Mouse (Mus musculus): Measurements from ENCODE around the gene Ccn2. TPM values are rescaled to one million over a fixed set of nuclear protein-coding genes. Genes with fewer than 3 reads are reported as not detected.
A peak's percentile ranks its signal among the peaks of the same experiment; 100 is the strongest.
"Not testable (repeated sequence)": the region's sequence is repeated elsewhere in the genome, so short reads cannot be mapped to it uniquely, and the experiment has no call there.

The Ccn2 gene
- polyA plus RNA-seq, 1 experiment from 2014 or later: 34.3 TPM

- not testable (repeated sequence) for H3K9me3 ChIP-seq (replicated peaks; ENCODE audit: control insufficient read depth, low read length); H3K27ac ChIP-seq (ENCODE audit: low read length); H3K27me3 ChIP-seq (ENCODE audit: control insufficient read depth, insufficient read depth, low read length); H3K4me2 ChIP-seq (ENCODE audit: low read depth, low read length); H3K4me3 ChIP-seq (ENCODE audit: low read length); ATAC-seq (replicated peaks; ENCODE audit: extremely low read depth, insufficient read depth, low FRiP score); H3K4me1 ChIP-seq (ENCODE audit: control insufficient read depth, insufficient read depth, low read length); H3K36me3 ChIP-seq (ENCODE audit: control insufficient read depth, insufficient read depth); H3K9ac ChIP-seq (ENCODE audit: low read length)
- WGBS: 89% methylated on average over 1 of the region's 1 CpGs
Observed at GRCm38 (mm10) chr10:24616572-24616971, 21.3 kb downstream of the Ccn2 start.

- H3K36me3 ChIP-seq (ENCODE audit: control insufficient read depth, insufficient read depth): no peaks in the 10 kb centered on the region
- WGBS: 31% methylated on average over 9 of the region's 9 CpGs
- H3K27ac ChIP-seq (ENCODE audit: low read length): no peak overlapping the region
- no peak for ATAC-seq (replicated peaks; ENCODE audit: extremely low read depth, insufficient read depth, low FRiP score)
- no peaks in the 10 kb centered on the region; the same call in 1 of the 2 replicates for H3K4me1 ChIP-seq (ENCODE audit: control insufficient read depth, insufficient read depth, low read length)
- H3K4me3 ChIP-seq (ENCODE audit: low read length): no peak overlapping the region
- no peak overlapping the region for H3K4me2 ChIP-seq (ENCODE audit: low read depth, low read length)
- 0 out of 2 replicates have a peak, but pooled peaks cover 2% of the 10 kb centered on the region for H3K27me3 ChIP-seq (ENCODE audit: control insufficient read depth, insufficient read depth, low read length)
- no peak overlapping the region for H3K9ac ChIP-seq (ENCODE audit: low read length)
- no peaks in the 10 kb centered on the region for H3K9me3 ChIP-seq (replicated peaks; ENCODE audit: control insufficient read depth, low read length)
Observed at GRCm38 (mm10) chr10:24621572-24621971, 26.3 kb downstream of the Ccn2 start.

- 30% methylated on average over 7 of the region's 7 CpGs for WGBS
- Histone ChIP-seq H3K4me3 (ENCODE audit: low read length) (no peak overlapping the region), H3K27ac (ENCODE audit: low read length) (no peak overlapping the region), H3K9me3 (replicated peaks; ENCODE audit: control insufficient read depth, low read length) (no peaks in the 10 kb centered on the region), H3K4me2 (ENCODE audit: low read depth, low read length) (no peak overlapping the region), H3K36me3 (ENCODE audit: control insufficient read depth, insufficient read depth) (no peaks in the 10 kb centered on the region), H3K9ac (ENCODE audit: low read length) (no peak overlapping the region), H3K27me3 (ENCODE audit: control insufficient read depth, insufficient read depth, low read length) (0 out of 2 replicates have a peak, but pooled peaks cover 2% of the 10 kb centered on the region), H3K4me1 (ENCODE audit: control insufficient read depth, insufficient read depth, low read length) (no peaks in the 10 kb centered on the region; the same call in 1 of the 2 replicates)
- ATAC-seq (replicated peaks; ENCODE audit: extremely low read depth, insufficient read depth, low FRiP score): no peak
Observed at GRCm38 (mm10) chr10:24622586-24622985, 27.3 kb downstream of the Ccn2 start.

- H3K27ac ChIP-seq (ENCODE audit: low read length): no peak overlapping the region
- H3K36me3 ChIP-seq (ENCODE audit: control insufficient read depth, insufficient read depth): no peaks in the 10 kb centered on the region
- H3K4me2 ChIP-seq (ENCODE audit: low read depth, low read length): peak overlapping the region; percentile 44; the same call in 1 of the 2 replicates
- WGBS: 34% methylated on average over 24 of the region's 24 CpGs
- H3K9ac ChIP-seq (ENCODE audit: low read length): no peak overlapping the region
- H3K4me1 ChIP-seq (ENCODE audit: control insufficient read depth, insufficient read depth, low read length): peaks cover 3% of the 10 kb centered on the region; the same call in 1 of the 2 replicates
- 0 out of 2 replicates have a peak, but pooled peaks cover 2% of the 10 kb centered on the region for H3K27me3 ChIP-seq (ENCODE audit: control insufficient read depth, insufficient read depth, low read length)
- H3K4me3 ChIP-seq (ENCODE audit: low read length): peak overlapping the region; percentile 11; the same call in 1 of the 2 replicates
- no peak for ATAC-seq (replicated peaks; ENCODE audit: extremely low read depth, insufficient read depth, low FRiP score)
- no peaks in the 10 kb centered on the region for H3K9me3 ChIP-seq (replicated peaks; ENCODE audit: control insufficient read depth, low read length)
Observed at GRCm38 (mm10) chr10:24625060-24625701, 29.9 kb downstream of the Ccn2 start.

GRCm38 (mm10) chr10:24627262-24627661, 32.0 kb downstream of the Ccn2 start:
- no peaks in the 10 kb centered on the region for H3K36me3 ChIP-seq (ENCODE audit: control insufficient read depth, insufficient read depth)

GRCm38 (mm10) chr10:24628466-24628865, 33.2 kb downstream of the Ccn2 start:
- 63% methylated on average over 9 of the region's 9 CpGs for WGBS
- no peak for ATAC-seq (replicated peaks; ENCODE audit: extremely low read depth, insufficient read depth, low FRiP score)
- Histone ChIP-seq H3K36me3 (ENCODE audit: control insufficient read depth, insufficient read depth) (no peaks in the 10 kb centered on the region), H3K27me3 (ENCODE audit: control insufficient read depth, insufficient read depth, low read length) (no peaks in the 10 kb centered on the region; the same call in 1 of the 2 replicates), H3K4me2 (ENCODE audit: low read depth, low read length) (no peak overlapping the region), H3K27ac (ENCODE audit: low read length) (no peak overlapping the region), H3K9me3 (replicated peaks; ENCODE audit: control insufficient read depth, low read length) (no peaks in the 10 kb centered on the region), H3K4me3 (ENCODE audit: low read length) (no peak overlapping the region), H3K4me1 (ENCODE audit: control insufficient read depth, insufficient read depth, low read length) (peaks cover 3% of the 10 kb centered on the region; the same call in 1 of the 2 replicates), H3K9ac (ENCODE audit: low read length) (no peak overlapping the region)

More at GRCm38 (mm10) chr10:24627262-24627661, 32.0 kb downstream of the Ccn2 start:
- WGBS: 70% methylated on average over 12 of the region's 12 CpGs
- peaks cover 3% of the 10 kb centered on the region; the same call in 1 of the 2 replicates for H3K4me1 ChIP-seq (ENCODE audit: control insufficient read depth, insufficient read depth, low read length)
- H3K4me2 ChIP-seq (ENCODE audit: low read depth, low read length): no peak overlapping the region
- ATAC-seq (replicated peaks; ENCODE audit: extremely low read depth, insufficient read depth, low FRiP score): no peak
- H3K27me3 ChIP-seq (ENCODE audit: control insufficient read depth, insufficient read depth, low read length): 0 out of 2 replicates have a peak, but pooled peaks cover 2% of the 10 kb centered on the region
- no peak overlapping the region for H3K4me3 ChIP-seq (ENCODE audit: low read length)
- no peak overlapping the region for H3K27ac ChIP-seq (ENCODE audit: low read length)
- H3K9ac ChIP-seq (ENCODE audit: low read length): no peak overlapping the region
- no peaks in the 10 kb centered on the region for H3K9me3 ChIP-seq (replicated peaks; ENCODE audit: control insufficient read depth, low read length)

GRCm38 (mm10) chr10:24629086-24629720, 34.0 kb downstream of the Ccn2 start:
- no peaks in the 10 kb centered on the region; the same call in 1 of the 2 replicates for H3K27me3 ChIP-seq (ENCODE audit: control insufficient read depth, insufficient read depth, low read length)
- no peak for ATAC-seq (replicated peaks; ENCODE audit: extremely low read depth, insufficient read depth, low FRiP score)
- no peaks in the 10 kb centered on the region for H3K9me3 ChIP-seq (replicated peaks; ENCODE audit: control insufficient read depth, low read length)
- no peak overlapping the region for H3K9ac ChIP-seq (ENCODE audit: low read length)
- 34% methylated on average over 9 of the region's 9 CpGs for WGBS
- 0 out of 2 replicates have a peak overlapping the region, but pooled peaks have one; percentile 12 for H3K27ac ChIP-seq (ENCODE audit: low read length)
- H3K4me2 ChIP-seq (ENCODE audit: low read depth, low read length): peak overlapping the region; percentile 5; the same call in 1 of the 2 replicates
- H3K4me1 ChIP-seq (ENCODE audit: control insufficient read depth, insufficient read depth, low read length): peaks cover 3% of the 10 kb centered on the region; the same call in 1 of the 2 replicates
- H3K4me3 ChIP-seq (ENCODE audit: low read length): no peak overlapping the region
- H3K36me3 ChIP-seq (ENCODE audit: control insufficient read depth, insufficient read depth): no peaks in the 10 kb centered on the region

- WGBS: 22% methylated on average over 18 of the region's 18 CpGs
- Histone ChIP-seq H3K27ac (ENCODE audit: low read length) (no peak overlapping the region), H3K4me1 (ENCODE audit: control insufficient read depth, insufficient read depth, low read length) (peaks cover 14% of the 10 kb centered on the region), H3K4me2 (ENCODE audit: low read depth, low read length) (peak overlapping the region; percentile 43), H3K27me3 (ENCODE audit: control insufficient read depth, insufficient read depth, low read length) (no peaks in the 10 kb centered on the region; the same call in 1 of the 2 replicates), H3K9ac (ENCODE audit: low read length) (no peak overlapping the region), H3K9me3 (replicated peaks; ENCODE audit: control insufficient read depth, low read length) (no peaks in the 10 kb centered on the region), H3K4me3 (ENCODE audit: low read length) (peak overlapping the region; percentile 21; the same call in 1 of the 2 replicates), H3K36me3 (ENCODE audit: control insufficient read depth, insufficient read depth) (no peaks in the 10 kb centered on the region)
- no peak for ATAC-seq (replicated peaks; ENCODE audit: extremely low read depth, insufficient read depth, low FRiP score)
Observed at GRCm38 (mm10) chr10:24630469-24631081, 35.3 kb downstream of the Ccn2 start.

Measured in heart, embryonic 16.5 days (tissue).